Mouse (Mus musculus) thymus, adult 2 months (tissue): ENCODE data around the gene Kpna4.

Experiments
- CTCF ChIP-seq: fragments of 200-500 bp; IDR thresholded peaks from 2 replicates; pipeline ENCODE4 v1.5.1; 2012; ENCODE audit warnings: mild to moderate bottlenecking, control low read depth, low read length, moderate library complexity, borderline replicate concordance; ENCODE audit not compliant: control insufficient read depth, poor library complexity, insufficient read depth; ENCODE audit errors: extremely low read depth
- POLR2A ChIP-seq: fragments of 200-500 bp; IDR thresholded peaks from 2 replicates; pipeline ENCODE4 v1.6.1; 2012; ENCODE audit warnings: mild to moderate bottlenecking, low read length, control low read depth, moderate library complexity; ENCODE audit not compliant: control insufficient read depth, poor library complexity, insufficient read depth; ENCODE audit errors: extremely low read depth

DNA sequence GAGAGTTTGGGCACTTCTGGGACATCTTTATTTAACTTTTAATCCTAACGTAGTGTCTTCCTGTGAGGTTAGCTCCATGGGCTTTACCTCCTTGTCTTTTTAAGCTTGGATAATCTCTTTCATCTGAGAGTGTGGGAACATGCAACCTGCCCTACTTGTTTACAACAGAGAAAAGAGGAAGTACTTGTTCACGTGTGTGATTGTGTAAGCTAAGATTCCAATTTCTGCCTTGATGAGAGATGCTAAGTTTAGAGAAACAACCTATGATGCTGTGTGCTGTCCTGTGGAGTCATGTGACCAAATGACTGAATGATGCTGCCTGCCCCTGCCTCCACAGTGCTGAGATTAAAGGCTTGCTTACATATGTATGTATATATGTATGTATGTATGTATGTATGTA is 27.8 kb upstream of the Kpna4 start:
- no peak for TF ChIP-seq CTCF
- no peak for TF ChIP-seq POLR2A
